Mouse (Mus musculus): ENCODE results near the gene P2ry14. TPM values are rescaled to one million over a fixed set of nuclear protein-coding genes. Genes with fewer than 3 reads are reported as not detected.
"Not testable (repeated sequence)": the region's sequence is repeated elsewhere in the genome, so short reads cannot be mapped to it uniquely, and the experiment has no call there.

Gene P2ry14
- polyA plus RNA-seq, 1 experiment from 2014 or later = 3.0 TPM

- Histone ChIP-seq H3K4me3 (replicated peaks) (no peak overlapping the region), H3K4me2 (no peak overlapping the region), H3K9me3 (replicated peaks) (no peaks in the 10 kb centered on the region), H3K27me3 (no peaks in the 10 kb centered on the region), H3K9ac (no peak overlapping the region), H3K36me3 (no peaks in the 10 kb centered on the region), H3K27ac (no peak overlapping the region), H3K4me1 (no peaks in the 10 kb centered on the region)
- ATAC-seq (replicated peaks; ENCODE audit: low FRiP score) = no peak
- WGBS = 85% methylated on average over 6 of the region's 6 CpGs
These were observed 56.0 kb downstream of the P2ry14 start for GRCm38 (mm10) chr3:59097421-59097820.

- Histone ChIP-seq H3K27ac (no peak overlapping the region), H3K27me3 (no peaks in the 10 kb centered on the region), H3K4me2 (no peak overlapping the region), H3K4me3 (replicated peaks) (no peak overlapping the region), H3K4me1 (no peaks in the 10 kb centered on the region), H3K9me3 (replicated peaks) (no peaks in the 10 kb centered on the region), H3K36me3 (no peaks in the 10 kb centered on the region), H3K9ac (no peak overlapping the region)
- ATAC-seq (replicated peaks; ENCODE audit: low FRiP score) = no peak; the same call in 1 of the 2 replicates
- 55% methylated on average over 11 of the region's 11 CpGs for WGBS
These were observed 60.7 kb downstream of the P2ry14 start for GRCm38 (mm10) chr3:59092702-59093101.

GRCm38 (mm10) chr3:59080919-59081318 lies 72.5 kb downstream of the P2ry14 start:
- peak overlapping the region; percentile 21; the same call in 1 of the 2 replicates for H3K4me2 ChIP-seq
- peak; percentile 78 for ATAC-seq (replicated peaks; ENCODE audit: low FRiP score)
- 9% methylated on average over 7 of the region's 7 CpGs for WGBS
- no peaks in the 10 kb centered on the region for H3K27me3 ChIP-seq
- H3K4me1 ChIP-seq = peaks cover 14% of the 10 kb centered on the region
- H3K9me3 ChIP-seq (replicated peaks) = no peaks in the 10 kb centered on the region
- no peak overlapping the region for H3K4me3 ChIP-seq (replicated peaks)
- no peaks in the 10 kb centered on the region for H3K36me3 ChIP-seq
- H3K9ac ChIP-seq = no peak overlapping the region
- no peak overlapping the region for H3K27ac ChIP-seq

GRCm38 (mm10) chr3:59080293-59080916 lies 73.0 kb downstream of the P2ry14 start:
- peak; percentile 74 for ATAC-seq (replicated peaks; ENCODE audit: low FRiP score)

GRCm38 (mm10) chr3:59079327-59079726 lies 74.1 kb downstream of the P2ry14 start:
- H3K4me1 ChIP-seq = peaks cover 14% of the 10 kb centered on the region
- no peaks in the 10 kb centered on the region for H3K36me3 ChIP-seq
- no peak for ATAC-seq (replicated peaks; ENCODE audit: low FRiP score)
- H3K4me2 ChIP-seq = no peak overlapping the region
- H3K9ac ChIP-seq = no peak overlapping the region
- 43% methylated on average over 4 of the region's 4 CpGs for WGBS
- H3K27ac ChIP-seq = no peak overlapping the region
- H3K27me3 ChIP-seq = no peaks in the 10 kb centered on the region
- no peak overlapping the region for H3K4me3 ChIP-seq (replicated peaks)
- no peaks in the 10 kb centered on the region for H3K9me3 ChIP-seq (replicated peaks)

More at GRCm38 (mm10) chr3:59080293-59080916, 73.0 kb downstream of the P2ry14 start:
- Histone ChIP-seq H3K9ac (no peak overlapping the region), H3K4me2 (0 out of 2 replicates have a peak overlapping the region, but pooled peaks have one; percentile 21), H3K36me3 (no peaks in the 10 kb centered on the region), H3K4me3 (replicated peaks) (no peak overlapping the region), H3K9me3 (replicated peaks) (no peaks in the 10 kb centered on the region), H3K27ac (no peak overlapping the region), H3K4me1 (peaks cover 14% of the 10 kb centered on the region), H3K27me3 (no peaks in the 10 kb centered on the region)
- WGBS = 9% methylated on average over 6 of the region's 6 CpGs

- ATAC-seq (replicated peaks; ENCODE audit: low FRiP score) = no peak
- H3K27ac ChIP-seq = no peak overlapping the region
- H3K4me1 ChIP-seq = peaks cover 14% of the 10 kb centered on the region
- H3K4me2 ChIP-seq = no peak overlapping the region
- H3K4me3 ChIP-seq (replicated peaks) = no peak overlapping the region
- no peaks in the 10 kb centered on the region for H3K9me3 ChIP-seq (replicated peaks)
- no peaks in the 10 kb centered on the region for H3K27me3 ChIP-seq
- 56% methylated on average over 11 of the region's 11 CpGs for WGBS
- no peaks in the 10 kb centered on the region for H3K36me3 ChIP-seq
- no peak overlapping the region for H3K9ac ChIP-seq
These were observed 74.8 kb downstream of the P2ry14 start for GRCm38 (mm10) chr3:59078585-59078984.

- no peak overlapping the region for H3K9ac ChIP-seq
- peaks cover 14% of the 10 kb centered on the region for H3K4me1 ChIP-seq
- ATAC-seq (replicated peaks; ENCODE audit: low FRiP score) = no peak
- no peaks in the 10 kb centered on the region for H3K9me3 ChIP-seq (replicated peaks)
- H3K27me3 ChIP-seq = no peaks in the 10 kb centered on the region
- H3K4me3 ChIP-seq (replicated peaks) = no peak overlapping the region
- no peak overlapping the region for H3K27ac ChIP-seq
- no peaks in the 10 kb centered on the region for H3K36me3 ChIP-seq
- no peak overlapping the region for H3K4me2 ChIP-seq
- 47% methylated on average over 4 of the region's 4 CpGs for WGBS
These were observed 76.1 kb downstream of the P2ry14 start for GRCm38 (mm10) chr3:59077278-59077677.

- ATAC-seq (replicated peaks; ENCODE audit: low FRiP score); H3K9me3 ChIP-seq (replicated peaks); H3K4me3 ChIP-seq (replicated peaks); H3K36me3 ChIP-seq; H3K9ac ChIP-seq; H3K4me2 ChIP-seq; H3K27ac ChIP-seq; H3K27me3 ChIP-seq; H3K4me1 ChIP-seq: not testable (repeated sequence)
- 73% methylated on average over 1 of the region's 1 CpGs for WGBS
These were observed 84.3 kb downstream of the P2ry14 start for GRCm38 (mm10) chr3:59069071-59069470.

GRCm38 (mm10) chr3:59066558-59067294 lies 86.7 kb downstream of the P2ry14 start:
- H3K9me3 ChIP-seq (replicated peaks) = no peaks in the 10 kb centered on the region

GRCm38 (mm10) chr3:59065937-59066336 lies 87.5 kb downstream of the P2ry14 start:
- Histone ChIP-seq H3K9me3 (replicated peaks) (no peaks in the 10 kb centered on the region), H3K4me1 (no peaks in the 10 kb centered on the region), H3K36me3 (no peaks in the 10 kb centered on the region), H3K4me2 (no peak overlapping the region), H3K4me3 (replicated peaks) (no peak overlapping the region), H3K27ac (no peak overlapping the region), H3K27me3 (no peaks in the 10 kb centered on the region), H3K9ac (no peak overlapping the region)
- ATAC-seq (replicated peaks; ENCODE audit: low FRiP score) = no peak
- WGBS = 73% methylated on average over 3 of the region's 3 CpGs

More at GRCm38 (mm10) chr3:59066558-59067294, 86.7 kb downstream of the P2ry14 start:
- no peaks in the 10 kb centered on the region for H3K27me3 ChIP-seq
- no peak overlapping the region for H3K27ac ChIP-seq
- no peak overlapping the region for H3K4me2 ChIP-seq
- H3K9ac ChIP-seq = no peak overlapping the region
- ATAC-seq (replicated peaks; ENCODE audit: low FRiP score) = no peak
- H3K4me1 ChIP-seq = no peaks in the 10 kb centered on the region
- H3K36me3 ChIP-seq = no peaks in the 10 kb centered on the region
- WGBS = 65% methylated on average over 8 of the region's 8 CpGs
- no peak overlapping the region for H3K4me3 ChIP-seq (replicated peaks)
